Mouse (Mus musculus): ENCODE measurements around the gene Jak2.

DNA sequence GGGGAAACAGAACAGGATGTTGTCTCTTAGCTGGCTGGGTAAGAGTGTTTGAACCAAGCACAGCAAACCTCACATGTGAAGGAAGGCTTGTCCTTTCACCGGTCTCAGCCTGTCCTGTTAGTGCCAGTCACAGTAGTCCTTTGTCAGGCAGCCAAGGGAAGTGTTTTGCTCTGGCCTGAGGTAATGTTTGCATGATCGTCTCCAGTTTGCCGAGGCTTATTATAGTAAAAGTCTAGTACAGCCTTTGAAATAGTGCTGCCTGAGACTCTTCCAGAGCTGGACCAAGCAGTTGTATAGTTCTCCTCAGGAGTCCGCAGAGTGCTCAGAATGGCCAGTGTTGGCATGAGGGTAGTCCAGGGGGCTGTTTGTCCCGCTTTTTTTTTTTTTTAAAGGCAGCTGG is 13.9 kb downstream of the Jak2 start:
- TF ChIP-seq CTCF (conservative IDR thresholded peaks at IDR 0.05; ENCODE audit: insufficient read depth, insufficient read length, low read depth, low read length), result no peak
- no peak for TF ChIP-seq POLR2A (IDR thresholded peaks at IDR 0.05; ENCODE audit: low read depth, low read length)

Measured in kidney, adult 2 months (tissue).